ENCODE assay signal across 13 mouse cellular contexts in genomic region chrX:168874688-168875087, GRCm38 (mm10).
"Had no signal": no experiment of that assay in that cellular context is flagged by ENCODE, and none has a peak within 500 bp of the region (broad histone marks: within the 10 kb centered on the region; RNA-seq: fewer than 3 reads in every experiment).

No protein-coding gene starts in this region.

- H3K9me3 ChIP-seq: limb, embryonic 12.5 days; limb, embryonic 15.5 days; liver, embryonic 13.5 days had no signal

- H3K4me3 ChIP-seq: limb, embryonic 12.5 days; limb, embryonic 15.5 days; liver, embryonic 13.5 days had no signal

- H3K36me3 ChIP-seq: limb, embryonic 12.5 days; limb, embryonic 15.5 days; liver, embryonic 13.5 days had no signal

- H3K27me3 ChIP-seq: limb, embryonic 15.5 days; liver, embryonic 13.5 days had no signal

- DNase-seq: kidney, postnatal 14 days; kidney, postnatal 4 days; left cerebral cortex, postnatal 4 days; liver, embryonic 13.5 days; lung, adult 2 months; lung, postnatal 14 days; lung, postnatal 4 days; midbrain, embryonic 14.5 days; thymus, adult 18-20 months; thymus, postnatal 36 days had no signal

- H3K27ac ChIP-seq: limb, embryonic 12.5 days; limb, embryonic 15.5 days; liver, embryonic 13.5 days had no signal

- H3K9ac ChIP-seq: limb, embryonic 12.5 days; limb, embryonic 15.5 days; liver, embryonic 13.5 days had no signal

- H3K4me1 ChIP-seq: limb, embryonic 12.5 days; limb, embryonic 15.5 days; liver, embryonic 13.5 days had no signal

- H3K4me2 ChIP-seq: limb, embryonic 12.5 days; limb, embryonic 15.5 days; liver, embryonic 13.5 days; midbrain, embryonic 11.5 days had no signal
